Mouse (Mus musculus) monocyte, adult 59 days (primary cell): ENCODE data around the gene Mdk. TPM values are rescaled to one million over a fixed set of nuclear protein-coding genes. Genes with fewer than 3 reads are reported as not detected.

Source experiments
- total RNA-seq, 2 experiments: library from RNA; stranded (reverse); gene quantifications; one replicate each; pipeline ENCODE4 v1.2.4; 2023

Mdk gene
- 1 to 10 TPM; 1.4 to 3.0 TPM for total RNA-seq

GRCm38 (mm10) chr2:91932160-91932711 is at the start of gene Mdk:
Mdk (minus strand) TSS chr2:91932297.

GRCm38 (mm10) chr2:91975581-91976541 is 43.8 kb upstream of the Mdk start, which contains the start of gene Dgkz:
Dgkz (minus strand) TSS chr2:91975864.

DNA sequence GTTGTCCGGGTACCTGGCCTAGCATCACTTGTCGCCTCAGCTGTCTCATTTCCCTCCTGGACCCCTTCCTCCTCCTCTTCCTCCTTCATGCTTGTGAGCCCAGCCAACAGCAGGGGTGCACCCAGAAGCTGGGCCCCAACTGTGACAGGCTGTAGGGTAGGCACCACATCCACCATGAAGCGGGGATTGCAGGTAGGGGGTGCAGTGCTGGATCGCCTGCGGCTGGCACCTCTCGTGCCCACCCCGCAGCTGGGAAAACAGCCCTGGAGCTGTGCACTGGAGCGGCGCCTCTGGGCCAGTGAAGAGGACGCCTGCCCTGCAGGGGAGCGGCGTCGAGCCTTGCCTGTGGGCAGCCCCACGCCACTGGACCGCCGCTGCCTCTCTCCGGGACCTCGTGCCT is 13.4 kb upstream of the Mdk start, which contains the start of gene Gm9821:
Gm9821 (plus strand) TSS at position 221 of the 400 bp plus-strand sequence.

GRCm38 (mm10) chr2:91926949-91927348 is 5.1 kb downstream of the Mdk start, which contains the start of gene Chrm4:
Chrm4 (plus strand) TSS chr2:91927249.

Other genes starting within 250 kb of the Mdk start
- 10 to 100 TPM; 36.4 to 36.5 TPM for gene Atg13, start 221.7 kb downstream of the Mdk start, total RNA-seq
- gene Harbi1, start 221.4 kb downstream of the Mdk start, total RNA-seq: 1 to 10 TPM; 4.9 to 5.7 TPM
- 10 to 100 TPM; 52.2 to 54.8 TPM for gene Ambra1, start 202.2 kb downstream of the Mdk start, total RNA-seq
- under 1 TPM; 0.34 to 0.85 TPM for gene Chrm4, start 5.0 kb downstream of the Mdk start, total RNA-seq
- not detected for gene Gm9821, start 13.4 kb upstream of the Mdk start, total RNA-seq
- 100 to 1,000 TPM; 199 to 212 TPM for gene Dgkz, start 43.6 kb upstream of the Mdk start, total RNA-seq
- under 1 TPM; 0.46 to 0.92 TPM for gene Creb3l1, start 92.2 kb upstream of the Mdk start, total RNA-seq
- gene Phf21a, start 160.8 kb upstream of the Mdk start, total RNA-seq: 100 to 1,000 TPM; 110 to 119 TPM